Mouse (Mus musculus) MEL (cell line): Measurements from ENCODE around the gene Per1. TPM values are rescaled to one million over a fixed set of nuclear protein-coding genes. Genes with fewer than 3 reads are reported as not detected.

ENCODE experiments used
- DNase-seq: peaks from one replicate; pipeline ENCODE4 v3.0.0; 2011; ENCODE audit warnings: low read depth, low spot score
- H3K27ac ChIP-seq: 2 replicates; pipeline ENCODE4 v1.5.1; 2012; ENCODE audit warnings: low read depth, mild to moderate bottlenecking, control low read depth, low read length, moderate library complexity; ENCODE audit not compliant: control insufficient read depth
- H3K27me3 ChIP-seq, 2 experiments: fragments of 150-350 bp in 1 of 2; sonication (generic) in 1 of 2; 2 replicates each; pipeline ENCODE4 v1.6.1; 2012; ENCODE audit warnings: low read length in 2 of 2, mild to moderate bottlenecking in 2 of 2, improper control_type of control experiment in 1 of 2, moderate library complexity in 1 of 2; ENCODE audit not compliant: insufficient read depth in 2 of 2, control insufficient read depth in 1 of 2
- H3K36me3 ChIP-seq, 2 experiments: 2 replicates each; pipeline ENCODE4 v1.6.1; 2012 to 2014; ENCODE audit warnings: low read length in 2 of 2, improper control_type of control experiment in 1 of 2, inconsistent platforms in 1 of 2, mild to moderate bottlenecking in 1 of 2; ENCODE audit not compliant: insufficient read depth in 2 of 2, control insufficient read depth in 1 of 2
- H3K4me1 ChIP-seq, 2 experiments: fragments of 150-350 bp in 1 of 2; sonication (generic) in 1 of 2; 2 replicates each; pipeline ENCODE4 v1.6.1; 2012; ENCODE audit warnings: low read length in 2 of 2, improper control_type of control experiment in 1 of 2, mild to moderate bottlenecking in 1 of 2; ENCODE audit not compliant: insufficient read depth in 2 of 2, control insufficient read depth in 1 of 2
- H3K4me3 ChIP-seq, 2 experiments: fragments of 150-350 bp in 1 of 2; sonication (generic) in 1 of 2; 2 replicates each; pipeline ENCODE4 v1.5.1; 2012; ENCODE audit warnings: low read depth in 2 of 2, low read length in 2 of 2, mild to moderate bottlenecking in 2 of 2, moderate library complexity in 2 of 2, control low read depth in 1 of 2, improper control_type of control experiment in 1 of 2; ENCODE audit not compliant: control insufficient read depth in 1 of 2, insufficient read depth in 1 of 2
- H3K79me2 ChIP-seq: 2 replicates; pipeline ENCODE4 v1.6.1; 2012; ENCODE audit warnings: mild to moderate bottlenecking, low read length, moderate library complexity; ENCODE audit not compliant: control insufficient read depth, poor library complexity, insufficient read depth
- H3K9ac ChIP-seq: 2 replicates; pipeline ENCODE4 v1.6.1; 2012; ENCODE audit warnings: low read depth, mild to moderate bottlenecking, control low read depth, low read length, moderate library complexity; ENCODE audit not compliant: control insufficient read depth, poor library complexity, severe bottlenecking
- H3K9me3 ChIP-seq: fragments of 150-350 bp; sonication (generic); replicated peaks from 2 replicates; pipeline ENCODE4 v1.6.1; 2012; ENCODE audit warnings: mild to moderate bottlenecking, low read length, improper control_type of control experiment, moderate library complexity; ENCODE audit not compliant: insufficient read depth
- BHLHE40 ChIP-seq: IDR thresholded peaks from 2 replicates; pipeline ENCODE4 v1.6.1; 2012; ENCODE audit warnings: low read depth, mild to moderate bottlenecking, inconsistent platforms, low read length, improper control_type of control experiment, borderline replicate concordance
- CHD2 ChIP-seq: IDR thresholded peaks from 2 replicates; pipeline ENCODE4 v1.6.1; 2011; ENCODE audit warnings: low read length, improper control_type of control experiment
- CTCF ChIP-seq, 3 experiments: IDR thresholded peaks in 2 of 3; conservative IDR thresholded peaks in 1 of 3; 2 replicates each; pipeline ENCODE4 v1.5.1; 2011 to 2012; ENCODE audit warnings: low read length in 3 of 3, low read depth in 2 of 3, mild to moderate bottlenecking in 2 of 3, improper control_type of control experiment in 1 of 3, inconsistent platforms in 1 of 3, mixed read lengths in 1 of 3, moderate library complexity in 1 of 3; ENCODE audit not compliant: control insufficient read depth in 1 of 3, insufficient read depth in 1 of 3, poor library complexity in 1 of 3, severe bottlenecking in 1 of 3
- GABPA ChIP-seq: IDR thresholded peaks from 2 replicates; pipeline ENCODE4 v1.6.1; 2012; ENCODE audit warnings: low read depth, mild to moderate bottlenecking, inconsistent platforms, low read length, improper control_type of control experiment, moderate library complexity
- GATA1 ChIP-seq: IDR thresholded peaks from 2 replicates; pipeline ENCODE4 v1.6.1; 2011; ENCODE audit warnings: low read depth, low read length, improper control_type of control experiment
- HCFC1 ChIP-seq: IDR thresholded peaks from 2 replicates; pipeline ENCODE4 v1.6.1; 2012; ENCODE audit warnings: low read depth, mild to moderate bottlenecking, inconsistent platforms, low read length, improper control_type of control experiment, moderate library complexity
- JUND ChIP-seq: IDR thresholded peaks from 2 replicates; pipeline ENCODE4 v1.6.1; 2011; ENCODE audit warnings: low read depth, mild to moderate bottlenecking, improper control_type of control experiment, low read length
- MAFK ChIP-seq: IDR thresholded peaks from 2 replicates; pipeline ENCODE4 v1.6.1; 2011; ENCODE audit warnings: low read depth, mild to moderate bottlenecking, low read length, improper control_type of control experiment, borderline replicate concordance
- MAZ ChIP-seq: IDR thresholded peaks from 2 replicates; pipeline ENCODE4 v1.6.1; 2012; ENCODE audit warnings: low read depth, mild to moderate bottlenecking, inconsistent platforms, low read length, improper control_type of control experiment
- MEF2A ChIP-seq: IDR thresholded peaks from 2 replicates; pipeline ENCODE4 v1.6.1; 2014; ENCODE audit warnings: low read depth, mild to moderate bottlenecking, inconsistent platforms, low read length, improper control_type of control experiment; ENCODE audit not compliant: poor library complexity, insufficient replicate concordance, severe bottlenecking; ENCODE audit errors: extremely low read depth
- MYB ChIP-seq: IDR thresholded peaks from 2 replicates; pipeline ENCODE4 v1.6.1; 2011; ENCODE audit warnings: mild to moderate bottlenecking, low read depth, low read length, improper control_type of control experiment
- NELFE ChIP-seq: IDR thresholded peaks from 2 replicates; pipeline ENCODE4 v1.6.1; 2011; ENCODE audit warnings: low read depth, low read length, improper control_type of control experiment
- NRF1 ChIP-seq: IDR thresholded peaks from 2 replicates; pipeline ENCODE4 v1.6.1; 2014; ENCODE audit warnings: low read depth, mild to moderate bottlenecking, inconsistent platforms, low read length, improper control_type of control experiment, moderate library complexity; ENCODE audit not compliant: poor library complexity, insufficient read depth, severe bottlenecking
- POLR2A ChIP-seq, 2 experiments: IDR thresholded peaks; 2 replicates each; pipeline ENCODE4 v1.6.1; 2011 to 2012; ENCODE audit warnings: low read length in 2 of 2, mild to moderate bottlenecking in 2 of 2, control low read depth in 1 of 2, improper control_type of control experiment in 1 of 2, low read depth in 1 of 2, moderate library complexity in 1 of 2; ENCODE audit not compliant: control insufficient read depth in 1 of 2, insufficient read depth in 1 of 2, poor library complexity in 1 of 2
- RAD21 ChIP-seq: IDR thresholded peaks from 2 replicates; pipeline ENCODE4 v1.6.1; 2011; ENCODE audit warnings: mild to moderate bottlenecking, low read depth, low read length, improper control_type of control experiment
- RCOR1 ChIP-seq: IDR thresholded peaks from 2 replicates; pipeline ENCODE4 v1.6.1; 2012; ENCODE audit warnings: low read depth, mild to moderate bottlenecking, inconsistent platforms, low read length, improper control_type of control experiment
- SIN3A ChIP-seq: IDR thresholded peaks from 2 replicates; pipeline ENCODE4 v1.6.1; 2012; ENCODE audit warnings: low read length, improper control_type of control experiment, inconsistent platforms
- TCF12 ChIP-seq: IDR thresholded peaks from 2 replicates; pipeline ENCODE4 v1.6.1; 2014; ENCODE audit warnings: low read depth, mild to moderate bottlenecking, inconsistent platforms, low read length, improper control_type of control experiment, moderate library complexity
- ZKSCAN1 ChIP-seq: IDR thresholded peaks from 2 replicates; pipeline ENCODE4 v1.6.1; 2012; ENCODE audit warnings: low read depth, mild to moderate bottlenecking, inconsistent platforms, low read length, improper control_type of control experiment, moderate library complexity
- ZMIZ1 ChIP-seq: IDR thresholded peaks from 2 replicates; pipeline ENCODE4 v1.6.1; 2012; ENCODE audit warnings: low read depth, mild to moderate bottlenecking, inconsistent platforms, low read length, improper control_type of control experiment, moderate library complexity
- ZNF384 ChIP-seq: IDR thresholded peaks from 2 replicates; pipeline ENCODE4 v1.6.1; 2012; ENCODE audit warnings: low read depth, mild to moderate bottlenecking, inconsistent platforms, low read length, improper control_type of control experiment
- polyA plus RNA-seq, 2 experiments: library from polyadenylated mRNA; stranded (reverse) in 1 of 2; unstranded in 1 of 2; fragments of >175 nt in 1 of 2; fragments of >200 nt in 1 of 2; gene quantifications; 2 replicates each; pipeline versions ENCODE4 v1.2.1 to v1.2.4; 2012; ENCODE audit warnings: low replicate concordance in 2 of 2, low read depth in 1 of 2; ENCODE audit not compliant: insufficient read length in 2 of 2, insufficient read depth in 1 of 2, missing spikeins in 1 of 2
- total RNA-seq: library from RNA; depleted of rRNA; stranded (reverse); fragments of 300-350 nt; gene quantifications from 2 replicates; pipeline ENCODE4 v1.2.3, GENCODE M21; 2012

Gene Per1
- total and polyA plus RNA-seq, 3 experiments, result 4.5 to 34.9 TPM; not detected in 1

GRCm38 (mm10) chr11:69125919-69126705, 31.1 kb downstream of the Per1 start:
- TF ChIP-seq ZKSCAN1 (no peak), JUND (no peak), CTCF (IDR thresholded peaks at IDR 0.05 in 2 of 3, conservative IDR thresholded peaks at IDR 0.05 in 1 of 3; ENCODE audit: control insufficient read depth in 1 of 3, insufficient read depth in 1 of 3, low read depth in 2 of 3, low read length in 3 of 3, poor library complexity in 1 of 3, severe bottlenecking in 1 of 3) (no peak), GATA1 (no peak), RAD21 (no peak), GABPA (no peak), CHD2 (no peak), ZNF384 (no peak), MEF2A (no peak), HCFC1 (no peak), MAZ (no peak), MYB (no peak)
- H3K4me1 ChIP-seq, result peaks cover 0 to 9% of the 10 kb centered on the region in 2 experiments; a peak in 2 of 4 replicates
- no peak overlapping the region; the same call in 1 of the 2 replicates for H3K27ac ChIP-seq
- H3K36me3 ChIP-seq, result 0 out of 4 replicates have a peak, but pooled peaks cover 0 to 2% of the 10 kb centered on the region in 2 experiments
- no peaks in the 10 kb centered on the region for H3K79me2 ChIP-seq
- H3K4me3 ChIP-seq, result peak overlapping the region; percentile 51 to 57
- no peaks in the 10 kb centered on the region for H3K27me3 ChIP-seq
- H3K9me3 ChIP-seq, result no peaks in the 10 kb centered on the region
- DNase-seq, result peak; percentile 63
- H3K9ac ChIP-seq, result peak overlapping the region; percentile 27

- Histone ChIP-seq H3K36me3 (0 out of 4 replicates have a peak, but pooled peaks cover 0 to 2% of the 10 kb centered on the region in 2 experiments), H3K9ac (no peak overlapping the region), H3K9me3 (no peaks in the 10 kb centered on the region), H3K27me3 (no peaks in the 10 kb centered on the region), H3K79me2 (no peaks in the 10 kb centered on the region), H3K27ac (no peak overlapping the region), H3K4me3 (peak overlapping the region in 1 of 2 experiments; percentile 51; a peak in 2 of 4 replicates), H3K4me1 (peaks cover 0 to 9% of the 10 kb centered on the region in 2 experiments; a peak in 2 of 4 replicates)
- peak; percentile 59 for DNase-seq
- TF ChIP-seq MAZ, result no peak
- TF ChIP-seq RCOR1, result no peak
- TF ChIP-seq CTCF (IDR thresholded peaks at IDR 0.05 in 2 of 3, conservative IDR thresholded peaks at IDR 0.05 in 1 of 3; ENCODE audit: control insufficient read depth in 1 of 3, insufficient read depth in 1 of 3, low read depth in 2 of 3, low read length in 3 of 3, poor library complexity in 1 of 3, severe bottlenecking in 1 of 3), result no peak
- no peak for TF ChIP-seq BHLHE40
- no peak for TF ChIP-seq ZKSCAN1
- no peak for TF ChIP-seq SIN3A
- no peak for TF ChIP-seq MAFK
- TF ChIP-seq TCF12, result no peak
- TF ChIP-seq ZMIZ1, result no peak
- no peak for TF ChIP-seq NRF1
- TF ChIP-seq POLR2A (IDR thresholded peaks at IDR 0.05; ENCODE audit: control insufficient read depth in 1 of 2, insufficient read depth in 1 of 2, low read depth in 1 of 2, low read length in 2 of 2, poor library complexity in 1 of 2), result no peak
- TF ChIP-seq NELFE, result no peak
- no peak for TF ChIP-seq MEF2A
These were observed 31.7 kb downstream of the Per1 start for GRCm38 (mm10) chr11:69126706-69127095.
